Mouse (Mus musculus): ENCODE results near the gene Bhlhe23. TPM values are rescaled to one million over a fixed set of nuclear protein-coding genes. Genes with fewer than 3 reads are reported as not detected.
A peak's percentile ranks its signal among the peaks of the same experiment; 100 is the strongest.

Gene Bhlhe23
- polyA plus RNA-seq, 2 experiments: not detected

GRCm38 (mm10) chr2:180779226-180780104, 2.8 kb upstream of the Bhlhe23 start:
- Histone ChIP-seq H3K4me3 (ENCODE audit: insufficient read depth in 1 of 2, low read depth in 2 of 2, low read length in 2 of 2) (no peak overlapping the region), H3K9me3 (ENCODE audit: control insufficient read depth, low read length) (no peaks in the 10 kb centered on the region), H3K9ac (replicated peaks) (no peak overlapping the region), H3K4me1 (replicated peaks; ENCODE audit: control insufficient read depth in 2 of 2, insufficient read depth in 2 of 2, low read length in 1 of 2) (no peaks in the 10 kb centered on the region), H3K27ac (no peak overlapping the region), H3K36me3 (replicated peaks; ENCODE audit: control insufficient read depth, insufficient read depth, low read depth) (no peaks in the 10 kb centered on the region), H3K4me2 (ENCODE audit: low read depth) (no peak overlapping the region), H3K27me3 (ENCODE audit: control insufficient read depth, insufficient read depth, low read length) (peaks cover 32% of the 10 kb centered on the region)
- 19% methylated on average over 12 of the region's 12 CpGs for WGBS (ENCODE audit: insufficient replicate concordance)
- peak in 1 of 3 experiments; percentile 33 for DNase-seq (ENCODE audit: low read depth in 3 of 3, low spot score in 3 of 3)
- ATAC-seq (ENCODE audit: insufficient read depth): no peak
- TF ChIP-seq EP300 (IDR thresholded peaks at IDR 0.05; ENCODE audit: low read depth) (no peak), CTCF (IDR thresholded peaks at IDR 0.05; ENCODE audit: low read depth) (peak; percentile 99)

- Histone ChIP-seq H3K27me3 (ENCODE audit: control insufficient read depth, insufficient read depth, low read length) (peaks cover 40% of the 10 kb centered on the region), H3K9me3 (ENCODE audit: control insufficient read depth, low read length) (no peaks in the 10 kb centered on the region), H3K36me3 (replicated peaks; ENCODE audit: control insufficient read depth, insufficient read depth, low read depth) (no peaks in the 10 kb centered on the region), H3K27ac (no peak overlapping the region), H3K9ac (replicated peaks) (no peak overlapping the region), H3K4me3 (ENCODE audit: insufficient read depth in 1 of 2, low read depth in 2 of 2, low read length in 2 of 2) (no peak overlapping the region), H3K4me2 (ENCODE audit: low read depth) (no peak overlapping the region), H3K4me1 (replicated peaks; ENCODE audit: control insufficient read depth in 2 of 2, insufficient read depth in 2 of 2, low read length in 1 of 2) (no peaks in the 10 kb centered on the region)
- WGBS (ENCODE audit: insufficient replicate concordance): 6% methylated on average over 15 of the region's 15 CpGs
- DNase-seq (ENCODE audit: low read depth in 3 of 3, low spot score in 3 of 3): no peak
- no peak for ATAC-seq (ENCODE audit: insufficient read depth)
- TF ChIP-seq CTCF (IDR thresholded peaks at IDR 0.05; ENCODE audit: low read depth) (no peak), EP300 (IDR thresholded peaks at IDR 0.05; ENCODE audit: low read depth) (no peak)
These were observed 1.1 kb downstream of the Bhlhe23 start for GRCm38 (mm10) chr2:180775641-180776040.

- Histone ChIP-seq H3K9ac (replicated peaks) (no peak overlapping the region), H3K27ac (no peak overlapping the region), H3K4me3 (ENCODE audit: insufficient read depth in 1 of 2, low read depth in 2 of 2, low read length in 2 of 2) (no peak overlapping the region), H3K36me3 (replicated peaks; ENCODE audit: control insufficient read depth, insufficient read depth, low read depth) (no peaks in the 10 kb centered on the region), H3K4me2 (ENCODE audit: low read depth) (no peak overlapping the region), H3K27me3 (ENCODE audit: control insufficient read depth, insufficient read depth, low read length) (peaks cover 40% of the 10 kb centered on the region), H3K4me1 (replicated peaks; ENCODE audit: control insufficient read depth in 2 of 2, insufficient read depth in 2 of 2, low read length in 1 of 2) (no peaks in the 10 kb centered on the region), H3K9me3 (ENCODE audit: control insufficient read depth, low read length) (no peaks in the 10 kb centered on the region)
- DNase-seq (ENCODE audit: low read depth in 3 of 3, low spot score in 3 of 3) (no peak), ATAC-seq (ENCODE audit: insufficient read depth) (no peak)
- 6% methylated on average over 12 of the region's 12 CpGs for WGBS (ENCODE audit: insufficient replicate concordance)
- TF ChIP-seq EP300 (IDR thresholded peaks at IDR 0.05; ENCODE audit: low read depth) (no peak), CTCF (IDR thresholded peaks at IDR 0.05; ENCODE audit: low read depth) (no peak)
These were observed 1.5 kb downstream of the Bhlhe23 start for GRCm38 (mm10) chr2:180775223-180775622.

- WGBS (ENCODE audit: insufficient replicate concordance): 49% methylated on average over 7 of the region's 7 CpGs
- no peak for DNase-seq (ENCODE audit: low read depth in 3 of 3, low spot score in 3 of 3)
- Histone ChIP-seq H3K9me3 (ENCODE audit: control insufficient read depth, low read length) (no peaks in the 10 kb centered on the region), H3K4me2 (ENCODE audit: low read depth) (no peak overlapping the region), H3K36me3 (replicated peaks; ENCODE audit: control insufficient read depth, insufficient read depth, low read depth) (no peaks in the 10 kb centered on the region), H3K27ac (no peak overlapping the region), H3K4me1 (replicated peaks; ENCODE audit: control insufficient read depth in 2 of 2, insufficient read depth in 2 of 2, low read length in 1 of 2) (no peaks in the 10 kb centered on the region), H3K9ac (replicated peaks) (no peak overlapping the region), H3K4me3 (ENCODE audit: insufficient read depth in 1 of 2, low read depth in 2 of 2, low read length in 2 of 2) (no peak overlapping the region), H3K27me3 (ENCODE audit: control insufficient read depth, insufficient read depth, low read length) (no peaks in the 10 kb centered on the region)
- TF ChIP-seq EP300 (IDR thresholded peaks at IDR 0.05; ENCODE audit: low read depth) (no peak), CTCF (IDR thresholded peaks at IDR 0.05; ENCODE audit: low read depth) (no peak)
- no peak for ATAC-seq (ENCODE audit: insufficient read depth)
These were observed 11.0 kb downstream of the Bhlhe23 start for GRCm38 (mm10) chr2:180765713-180766112.

GRCm38 (mm10) chr2:180764986-180765385, 11.7 kb downstream of the Bhlhe23 start:
- H3K9ac ChIP-seq (replicated peaks): no peak overlapping the region
- H3K4me1 ChIP-seq (replicated peaks; ENCODE audit: control insufficient read depth in 2 of 2, insufficient read depth in 2 of 2, low read length in 1 of 2): no peaks in the 10 kb centered on the region
- TF ChIP-seq EP300 (IDR thresholded peaks at IDR 0.05; ENCODE audit: low read depth) (no peak), CTCF (IDR thresholded peaks at IDR 0.05; ENCODE audit: low read depth) (no peak)
- no peaks in the 10 kb centered on the region for H3K27me3 ChIP-seq (ENCODE audit: control insufficient read depth, insufficient read depth, low read length)
- 62% methylated on average over 11 of the region's 11 CpGs for WGBS (ENCODE audit: insufficient replicate concordance)
- no peak overlapping the region for H3K27ac ChIP-seq
- no peak for ATAC-seq (ENCODE audit: insufficient read depth)
- no peak overlapping the region for H3K4me2 ChIP-seq (ENCODE audit: low read depth)
- no peaks in the 10 kb centered on the region for H3K36me3 ChIP-seq (replicated peaks; ENCODE audit: control insufficient read depth, insufficient read depth, low read depth)
- no peak overlapping the region for H3K4me3 ChIP-seq (ENCODE audit: insufficient read depth in 1 of 2, low read depth in 2 of 2, low read length in 2 of 2)
- DNase-seq (ENCODE audit: low read depth in 3 of 3, low spot score in 3 of 3): no peak
- H3K9me3 ChIP-seq (ENCODE audit: control insufficient read depth, low read length): no peaks in the 10 kb centered on the region

All from liver, embryonic 14.5 days (tissue).